Mouse (Mus musculus): ENCODE results near the gene Tnf. TPM values are rescaled to one million over a fixed set of nuclear protein-coding genes. Genes with fewer than 3 reads are reported as not detected.

Gene Tnf
- total and polyA plus RNA-seq, 3 experiments = 0.34 to 0.80 TPM; not detected in 1

- WGBS = 46% methylated on average over 11 of the region's 11 CpGs
- H3K27me3 ChIP-seq (ENCODE audit: control insufficient read depth, insufficient read depth, low read length) = no peaks in the 10 kb centered on the region; the same call in 1 of the 2 replicates
- H3K4me1 ChIP-seq (ENCODE audit: control insufficient read depth, insufficient read depth, low read length) = peaks cover 2% of the 10 kb centered on the region
Observed at GRCm38 (mm10) chr17:35201128-35201527, 679 bp downstream of the Tnf start.

GRCm38 (mm10) chr17:35200398-35200797 is 1.4 kb downstream of the Tnf start:
- Histone ChIP-seq H3K36me3 (ENCODE audit: control insufficient read depth, insufficient read depth, low read length) (no peaks in the 10 kb centered on the region), H3K27ac (no peak overlapping the region), H3K9ac (ENCODE audit: low read depth, low read length) (no peak overlapping the region), H3K4me1 (ENCODE audit: control insufficient read depth, insufficient read depth, low read length) (peaks cover 2% of the 10 kb centered on the region), H3K4me3 (no peak overlapping the region), H3K27me3 (ENCODE audit: control insufficient read depth, insufficient read depth, low read length) (no peaks in the 10 kb centered on the region; the same call in 1 of the 2 replicates), H3K79me2 (replicated peaks; ENCODE audit: control insufficient read depth, insufficient read depth, low read length) (no peaks in the 10 kb centered on the region)
- intact Hi-C loops (cut with DNase I) = no loop called here
- DNase-seq = peak in 1 of 2 experiments; percentile 50
- TF ChIP-seq POLR2A (IDR thresholded peaks at IDR 0.05; ENCODE audit: insufficient read depth, low read depth, low read length) (no peak), EP300 (IDR thresholded peaks at IDR 0.05; ENCODE audit: insufficient read depth, low read depth, low read length) (no peak), CTCF (IDR thresholded peaks at IDR 0.05) (no peak)
- WGBS = 61% methylated on average over 11 of the region's 11 CpGs

More at GRCm38 (mm10) chr17:35201128-35201527, 679 bp downstream of the Tnf start:
- Histone ChIP-seq H3K36me3 (ENCODE audit: control insufficient read depth, insufficient read depth, low read length) (no peaks in the 10 kb centered on the region), H3K79me2 (replicated peaks; ENCODE audit: control insufficient read depth, insufficient read depth, low read length) (no peaks in the 10 kb centered on the region), H3K4me3 (peak overlapping the region; percentile 43), H3K9ac (ENCODE audit: low read depth, low read length) (no peak overlapping the region), H3K27ac (peak overlapping the region; percentile 63)
- DNase-seq = peak in 1 of 2 experiments; percentile 6
- TF ChIP-seq EP300 (IDR thresholded peaks at IDR 0.05; ENCODE audit: insufficient read depth, low read depth, low read length) (no peak), CTCF (IDR thresholded peaks at IDR 0.05) (no peak), POLR2A (IDR thresholded peaks at IDR 0.05; ENCODE audit: insufficient read depth, low read depth, low read length) (no peak)
- intact Hi-C loops (cut with DNase I) = no loop called here

GRCm38 (mm10) chr17:35198946-35199345 is 2.9 kb downstream of the Tnf start:
- Histone ChIP-seq H3K36me3 (ENCODE audit: control insufficient read depth, insufficient read depth, low read length) (no peaks in the 10 kb centered on the region), H3K4me3 (no peak overlapping the region), H3K27me3 (ENCODE audit: control insufficient read depth, insufficient read depth, low read length) (no peaks in the 10 kb centered on the region; the same call in 1 of the 2 replicates), H3K4me1 (ENCODE audit: control insufficient read depth, insufficient read depth, low read length) (peaks cover 2% of the 10 kb centered on the region), H3K27ac (no peak overlapping the region), H3K79me2 (replicated peaks; ENCODE audit: control insufficient read depth, insufficient read depth, low read length) (no peaks in the 10 kb centered on the region), H3K9ac (ENCODE audit: low read depth, low read length) (no peak overlapping the region)
- intact Hi-C loops (cut with DNase I) = loop anchor here (2.0 kb wide), 1 partner anchor 20 kb away; no protein-coding TSS in a partner anchor
- 47% methylated on average over 8 of the region's 8 CpGs for WGBS
- TF ChIP-seq CTCF (IDR thresholded peaks at IDR 0.05) (no peak), EP300 (IDR thresholded peaks at IDR 0.05; ENCODE audit: insufficient read depth, low read depth, low read length) (no peak), POLR2A (IDR thresholded peaks at IDR 0.05; ENCODE audit: insufficient read depth, low read depth, low read length) (no peak)
- no peak for DNase-seq

- Histone ChIP-seq H3K27me3 (ENCODE audit: control insufficient read depth, insufficient read depth, low read length) (no peaks in the 10 kb centered on the region; the same call in 1 of the 2 replicates), H3K9ac (ENCODE audit: low read depth, low read length) (no peak overlapping the region), H3K27ac (no peak overlapping the region), H3K36me3 (ENCODE audit: control insufficient read depth, insufficient read depth, low read length) (no peaks in the 10 kb centered on the region), H3K79me2 (replicated peaks; ENCODE audit: control insufficient read depth, insufficient read depth, low read length) (no peaks in the 10 kb centered on the region), H3K4me1 (ENCODE audit: control insufficient read depth, insufficient read depth, low read length) (peaks cover 2% of the 10 kb centered on the region), H3K4me3 (no peak overlapping the region)
- intact Hi-C loops (cut with DNase I) = loop anchor here (2.0 kb wide), 1 partner anchor 21 kb away; no protein-coding TSS in a partner anchor
- TF ChIP-seq POLR2A (IDR thresholded peaks at IDR 0.05; ENCODE audit: insufficient read depth, low read depth, low read length) (no peak), CTCF (IDR thresholded peaks at IDR 0.05) (no peak), EP300 (IDR thresholded peaks at IDR 0.05; ENCODE audit: insufficient read depth, low read depth, low read length) (no peak)
- WGBS = 67% methylated on average over 7 of the region's 7 CpGs
- DNase-seq = no peak
Observed at GRCm38 (mm10) chr17:35198029-35198428, 3.8 kb downstream of the Tnf start.

GRCm38 (mm10) chr17:35197126-35197525 is 4.7 kb downstream of the Tnf start:
- Histone ChIP-seq H3K79me2 (replicated peaks; ENCODE audit: control insufficient read depth, insufficient read depth, low read length) (no peaks in the 10 kb centered on the region), H3K36me3 (ENCODE audit: control insufficient read depth, insufficient read depth, low read length) (no peaks in the 10 kb centered on the region), H3K4me1 (ENCODE audit: control insufficient read depth, insufficient read depth, low read length) (peaks cover 2% of the 10 kb centered on the region), H3K27ac (no peak overlapping the region), H3K4me3 (no peak overlapping the region), H3K9ac (ENCODE audit: low read depth, low read length) (no peak overlapping the region), H3K27me3 (ENCODE audit: control insufficient read depth, insufficient read depth, low read length) (no peaks in the 10 kb centered on the region; the same call in 1 of the 2 replicates)
- 38% methylated on average over 6 of the region's 6 CpGs for WGBS
- intact Hi-C loops (cut with DNase I) = no loop called here
- no peak for DNase-seq
- TF ChIP-seq CTCF (IDR thresholded peaks at IDR 0.05) = no peak
- TF ChIP-seq POLR2A (IDR thresholded peaks at IDR 0.05; ENCODE audit: insufficient read depth, low read depth, low read length) = no peak
- TF ChIP-seq EP300 (IDR thresholded peaks at IDR 0.05; ENCODE audit: insufficient read depth, low read depth, low read length) = no peak

- TF ChIP-seq EP300 (IDR thresholded peaks at IDR 0.05; ENCODE audit: insufficient read depth, low read depth, low read length) = no peak
- Histone ChIP-seq H3K79me2 (replicated peaks; ENCODE audit: control insufficient read depth, insufficient read depth, low read length) (no peaks in the 10 kb centered on the region), H3K36me3 (ENCODE audit: control insufficient read depth, insufficient read depth, low read length) (no peaks in the 10 kb centered on the region), H3K4me1 (ENCODE audit: control insufficient read depth, insufficient read depth, low read length) (peaks cover 2% of the 10 kb centered on the region), H3K9ac (ENCODE audit: low read depth, low read length) (no peak overlapping the region; the same call in 1 of the 2 replicates), H3K27me3 (ENCODE audit: control insufficient read depth, insufficient read depth, low read length) (no peaks in the 10 kb centered on the region; the same call in 1 of the 2 replicates), H3K27ac (no peak overlapping the region; the same call in 1 of the 2 replicates), H3K4me3 (peak overlapping the region; percentile 60)
- WGBS = 24% methylated on average over 9 of the region's 9 CpGs
- intact Hi-C loops (cut with DNase I) = no loop called here
- DNase-seq = no peak
Observed at GRCm38 (mm10) chr17:35196321-35196641, 5.5 kb downstream of the Tnf start.
